Mouse (Mus musculus) T-helper 1 cell (primary cell): ENCODE measurements at regions not wholly inside any gene's neighbourhood (a gene's known extent, or its start where the extent isn't known, plus 50 kb on each side); places are given as distances from the start of the nearest gene placed in this dataset.
"Not testable (repeated sequence)": the region's sequence is repeated elsewhere in the genome, so short reads cannot be mapped to it uniquely, and the experiment has no call there.

Source experiments
- in situ Hi-C: fragments of 300-600 bp; cut with MboI, MseI; formaldehyde crosslinking; loops from one replicate; pipeline ENCODE4 v1.15.1; 2025; ENCODE audit warnings: high pct_unique_total_duplicates

DNA sequence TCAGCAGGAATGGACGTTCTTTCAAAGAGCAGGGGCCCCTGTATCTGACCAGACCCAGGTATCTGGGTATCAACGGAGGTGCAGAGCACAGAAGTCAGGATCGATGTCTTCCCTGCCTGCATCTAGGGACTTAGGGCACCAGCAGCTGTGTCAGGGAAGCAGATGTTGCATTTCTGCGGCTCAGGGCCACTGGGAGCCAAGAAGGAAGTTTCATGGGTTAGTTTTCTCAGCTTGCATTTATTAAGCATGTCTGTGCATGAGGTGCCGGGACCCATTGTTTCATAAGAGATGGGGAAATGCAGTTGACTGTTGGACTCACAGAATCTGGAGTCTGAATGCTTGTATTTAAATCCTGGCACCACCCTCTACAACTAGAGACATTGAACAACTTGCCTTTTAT lies 71.3 kb upstream of the Spon1 start:
- in situ Hi-C loops: loop anchor here (5.0 kb wide), 1 partner anchor 1238 kb away; no protein-coding TSS in a partner anchor

- in situ Hi-C loops: no loop called here
Measured at GRCm38 (mm10) chr7:113705929-113706328, 59.9 kb upstream of the Spon1 start.

DNA sequence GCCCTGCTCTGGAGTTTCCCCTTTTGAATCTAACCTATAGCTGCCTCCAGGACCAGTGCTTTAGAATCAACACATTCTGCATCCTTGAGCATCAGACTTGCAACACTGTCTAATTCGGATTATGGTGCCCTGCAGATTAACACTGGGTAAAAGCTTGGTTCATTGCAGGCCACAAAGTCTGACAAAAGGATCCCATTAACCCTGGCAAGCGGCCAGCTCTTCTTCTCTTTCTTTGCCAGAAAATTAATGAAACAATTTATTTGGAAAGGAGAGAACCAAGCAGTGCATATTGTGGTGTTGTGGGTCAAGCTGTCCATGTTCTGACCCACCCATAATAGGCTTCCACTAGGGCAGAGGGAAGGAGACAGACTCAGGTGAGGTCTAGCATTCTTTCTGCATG lies 58.2 kb upstream of the Spon1 start:
- in situ Hi-C loops: no loop called here

DNA sequence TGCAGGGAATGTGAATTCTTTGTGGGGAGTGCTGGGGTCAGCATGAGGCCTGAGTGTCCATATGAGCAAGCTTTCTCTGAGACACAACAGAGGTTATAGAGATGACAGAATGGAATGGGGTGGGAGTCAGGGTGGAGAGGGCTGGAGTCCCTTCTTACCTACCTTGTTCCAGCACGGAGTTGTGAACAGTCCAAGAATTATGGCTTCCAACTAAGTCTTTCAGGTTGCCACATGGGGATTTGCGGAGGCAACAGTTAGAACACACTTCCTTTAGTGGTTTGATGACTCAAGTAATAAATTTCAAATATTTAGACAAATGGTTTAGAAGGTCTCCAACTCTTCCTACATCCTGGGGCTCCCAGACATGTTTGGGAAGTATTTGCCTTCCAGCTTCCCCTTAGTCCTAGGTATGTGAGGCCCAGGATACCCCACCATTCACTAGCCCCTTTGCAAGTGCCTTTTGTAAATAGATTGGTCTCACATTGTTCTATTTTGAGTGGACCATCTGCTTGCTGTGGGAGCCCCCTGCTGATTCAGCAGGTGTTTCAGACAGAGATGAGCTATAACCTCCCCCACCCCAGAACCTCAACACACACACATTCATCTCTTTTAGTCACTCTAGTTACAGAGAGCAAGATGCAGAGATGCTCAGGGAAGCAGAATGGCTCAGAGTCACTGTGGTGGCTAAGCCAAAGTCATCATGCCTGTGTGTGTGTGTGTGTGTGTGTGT lies 55.1 kb upstream of the Spon1 start:
- in situ Hi-C loops: no loop called here

DNA sequence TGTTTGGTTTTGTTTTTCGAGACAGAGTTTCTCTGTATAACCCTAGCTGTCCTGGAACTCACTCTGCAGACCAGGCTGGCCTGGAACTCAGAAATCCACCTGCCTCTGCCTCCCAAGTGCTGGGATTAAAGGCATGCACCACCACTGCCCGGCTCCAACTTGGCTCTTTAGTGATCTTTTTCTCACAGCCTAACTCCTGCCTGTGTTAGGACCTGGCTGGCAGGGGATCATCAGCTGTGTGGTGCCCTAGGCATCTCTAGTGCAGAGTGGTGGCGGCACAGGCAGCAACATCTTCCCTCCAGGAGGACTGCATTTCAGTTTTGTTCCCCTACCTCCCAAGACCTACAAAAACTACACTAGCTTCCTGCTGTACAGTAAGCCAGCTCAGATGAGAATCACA lies 54.4 kb upstream of the Spon1 start:
- in situ Hi-C loops: not testable (repeated sequence)
